Mouse (Mus musculus) erythroblast, embryonic 14.5 days (primary cell): ENCODE measurements around the gene Gm826. TPM values are rescaled to one million over a fixed set of nuclear protein-coding genes. Genes with fewer than 3 reads are reported as not detected.
A peak's percentile ranks its signal among the peaks of the same experiment; 100 is the strongest.

Source experiments
- H3K27me3 ChIP-seq: 2 replicates; pipeline ENCODE4 v1.6.1; 2012; ENCODE audit warnings: inconsistent platforms; ENCODE audit not compliant: control insufficient read depth
- H3K36me3 ChIP-seq: 2 replicates; pipeline ENCODE4 v1.6.1; 2012; ENCODE audit warnings: mild to moderate bottlenecking, inconsistent platforms; ENCODE audit not compliant: control insufficient read depth
- H3K4me1 ChIP-seq: 2 replicates; pipeline ENCODE4 v1.6.1; 2012; ENCODE audit warnings: inconsistent platforms; ENCODE audit not compliant: control insufficient read depth
- H3K4me3 ChIP-seq: replicated peaks from 2 replicates; pipeline ENCODE3; 2012; ENCODE audit warnings: moderate library complexity, mild to moderate bottlenecking, inconsistent platforms
- H3K9me3 ChIP-seq: 2 replicates; pipeline ENCODE4 v1.6.1; 2012; ENCODE audit warnings: low read length, inconsistent platforms, mixed read lengths; ENCODE audit not compliant: control insufficient read depth
- GATA1 ChIP-seq: IDR thresholded peaks from 2 replicates; pipeline ENCODE4 v1.6.1; 2012; ENCODE audit warnings: low read length, inconsistent platforms, mixed read lengths
- TAL1 ChIP-seq: IDR thresholded peaks from 3 replicates; pipeline ENCODE4 v1.6.1; 2012; ENCODE audit warnings: low read length, inconsistent platforms, mixed read lengths
- polyA plus RNA-seq: library from polyadenylated mRNA; stranded (reverse); fragments of >175 nt; gene quantifications from 2 replicates; pipeline ENCODE4 v1.2.3, GENCODE M21; 2012

The Gm826 gene
- not detected in 2 replicates for polyA plus RNA-seq

GRCm38 (mm10) chr2:160334111-160334661 is at the start of gene Gm826:
Gm826 (minus strand) TSS chr2:160334162.
- H3K4me3 ChIP-seq: no peak within 1 kb of the TSS
- no peaks in the 10 kb centered on the region for H3K36me3 ChIP-seq
- no peaks in the 10 kb centered on the region for H3K9me3 ChIP-seq
- H3K4me1 ChIP-seq: no peaks in the 10 kb centered on the region
- TF ChIP-seq TAL1 (no peak), GATA1 (no peak)
- no peaks in the 10 kb centered on the region for H3K27me3 ChIP-seq

GRCm38 (mm10) chr2:160383418-160383817 is 49.5 kb upstream of the Gm826 start:
- Histone ChIP-seq H3K27me3 (no peaks in the 10 kb centered on the region), H3K9me3 (no peaks in the 10 kb centered on the region), H3K4me3 (no peak overlapping the region), H3K36me3 (no peaks in the 10 kb centered on the region), H3K4me1 (no peaks in the 10 kb centered on the region)
- TF ChIP-seq TAL1 (no peak), GATA1 (no peak)

DNA sequence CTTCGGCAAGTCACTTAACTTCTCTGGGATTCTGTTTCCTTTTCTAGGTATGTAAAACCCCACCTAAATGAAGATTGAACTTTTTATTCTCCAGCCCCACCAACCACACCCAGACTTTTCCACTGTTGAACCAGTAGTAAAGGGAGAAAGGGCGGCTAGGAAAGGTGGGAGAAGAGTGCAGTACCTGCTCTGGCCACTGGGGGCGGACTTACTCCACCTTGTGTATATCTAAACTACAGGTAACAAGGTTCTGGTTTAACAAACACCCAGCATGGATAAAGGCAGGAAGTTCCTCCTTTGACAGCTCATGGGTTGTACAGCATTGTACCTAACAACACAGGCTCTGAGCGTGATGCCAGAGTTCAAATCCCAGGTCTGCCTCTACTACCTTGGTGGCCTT is 44.3 kb upstream of the Gm826 start:
- no peak overlapping the region for H3K4me3 ChIP-seq
- H3K4me1 ChIP-seq: no peaks in the 10 kb centered on the region
- H3K9me3 ChIP-seq: no peaks in the 10 kb centered on the region
- no peaks in the 10 kb centered on the region for H3K36me3 ChIP-seq
- no peaks in the 10 kb centered on the region; the same call in 1 of the 2 replicates for H3K27me3 ChIP-seq
- TF ChIP-seq GATA1 (no peak), TAL1 (no peak)

DNA sequence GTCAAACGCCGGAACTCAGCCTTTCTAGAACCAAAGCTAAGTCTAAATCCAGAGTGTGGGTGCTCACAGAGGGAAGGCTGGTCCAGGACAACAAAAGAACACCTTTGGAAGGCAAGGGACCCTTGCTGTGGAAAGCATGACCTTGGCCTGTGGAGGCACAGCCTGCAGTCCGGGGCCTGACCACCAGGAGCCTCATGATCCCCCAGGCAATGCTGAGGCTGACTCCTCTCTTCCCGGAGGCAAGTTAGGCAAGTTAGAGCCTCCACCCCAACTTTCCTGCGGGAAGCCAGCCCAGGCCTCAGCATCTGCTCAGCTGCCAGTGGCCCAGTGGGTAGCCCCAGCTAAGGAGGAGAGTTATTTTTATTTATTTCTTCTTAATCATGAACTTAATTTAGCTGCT is 42.3 kb upstream of the Gm826 start:
- Histone ChIP-seq H3K9me3 (no peaks in the 10 kb centered on the region), H3K36me3 (no peaks in the 10 kb centered on the region), H3K4me3 (no peak overlapping the region), H3K27me3 (peaks cover 12% of the 10 kb centered on the region), H3K4me1 (no peaks in the 10 kb centered on the region)
- TF ChIP-seq TAL1: no peak
- TF ChIP-seq GATA1: no peak

DNA sequence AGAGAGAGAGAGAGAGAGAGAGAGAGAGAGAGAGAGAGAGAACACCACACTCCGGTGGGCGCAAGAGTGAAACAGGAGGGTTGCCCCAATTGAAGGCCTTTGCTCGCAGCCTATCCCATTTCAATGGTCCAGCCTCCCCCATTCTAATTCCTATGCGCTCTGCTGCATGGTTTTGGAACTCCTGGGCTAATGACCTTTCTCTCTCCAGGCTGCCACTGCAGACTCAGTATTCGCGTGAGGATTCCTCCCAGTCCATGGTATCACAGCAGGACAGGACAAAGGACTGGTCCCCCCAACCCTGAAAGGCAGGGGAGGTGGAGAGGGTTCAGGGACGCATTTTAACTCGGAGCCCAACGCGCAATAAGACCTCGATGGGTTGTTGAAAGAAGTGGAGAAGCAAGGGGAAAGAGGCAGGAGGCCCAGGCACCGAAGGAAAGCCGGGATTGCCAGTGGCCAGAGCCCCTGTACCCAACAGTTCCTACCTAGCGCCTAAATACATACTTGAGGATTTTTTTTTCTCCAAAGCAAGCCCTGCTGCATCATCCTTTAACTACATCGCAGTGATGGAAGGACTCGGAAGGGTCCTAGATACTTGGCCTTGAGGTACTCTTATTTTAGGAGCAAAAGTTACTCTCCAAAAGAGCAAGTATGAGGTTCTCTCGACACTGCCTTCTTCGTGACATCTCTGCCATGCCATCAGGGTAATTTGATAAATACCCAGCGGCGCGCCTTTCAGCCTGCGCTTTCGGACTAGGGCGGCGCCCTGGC is 35.9 kb upstream of the Gm826 start:
- TF ChIP-seq GATA1: no peak
- TF ChIP-seq TAL1: no peak
- Histone ChIP-seq H3K4me1 (peaks cover 3% of the 10 kb centered on the region; the same call in 1 of the 2 replicates), H3K4me3 (no peak overlapping the region), H3K36me3 (no peaks in the 10 kb centered on the region), H3K27me3 (peaks cover 76% of the 10 kb centered on the region), H3K9me3 (peaks cover 6% of the 10 kb centered on the region; the same call in 1 of the 2 replicates)

DNA sequence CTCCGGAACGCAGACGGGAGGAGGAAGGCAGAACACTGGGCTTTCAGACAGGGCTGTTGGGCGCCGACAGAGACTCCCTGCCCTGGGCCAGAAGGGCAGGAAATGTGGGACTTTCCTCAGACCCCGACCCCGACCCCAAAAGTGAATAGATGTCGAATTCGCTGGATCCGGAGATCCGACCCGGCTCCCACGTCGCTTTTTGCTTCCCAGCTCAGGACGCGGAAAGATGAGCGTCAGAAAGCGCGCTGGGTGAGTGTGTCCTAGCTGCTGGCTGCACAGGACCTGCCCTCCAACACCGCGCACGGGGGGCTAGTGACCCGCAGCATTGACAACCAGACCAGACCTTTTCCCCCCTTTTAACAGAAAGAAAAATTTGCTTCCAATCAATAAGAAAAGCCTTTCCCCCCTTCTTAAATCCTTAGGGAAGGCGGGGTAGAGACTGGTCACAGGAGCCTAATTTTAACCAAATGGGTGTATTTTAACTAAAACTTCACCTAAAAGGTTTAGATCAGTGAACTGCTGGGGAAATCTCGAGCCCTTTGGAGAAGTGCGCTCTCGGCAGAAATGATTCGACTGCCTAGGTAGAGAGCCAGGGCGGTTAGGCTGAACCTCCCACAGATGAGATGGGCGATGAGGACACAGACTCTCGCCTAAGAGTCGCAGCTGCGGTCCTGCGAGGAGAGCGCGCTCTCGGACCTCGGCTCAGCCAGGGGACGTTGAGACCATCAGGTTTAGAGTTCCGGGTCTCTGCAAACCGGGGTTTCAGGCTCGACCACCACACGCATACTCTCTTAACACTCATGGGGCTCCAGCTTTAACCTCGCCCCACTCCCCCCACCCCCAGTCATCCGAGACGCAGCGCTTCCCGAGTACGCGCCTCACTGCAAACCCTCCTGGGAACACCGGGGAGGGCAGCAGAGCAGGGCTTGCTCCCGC is 34.7 kb upstream of the Gm826 start:
- TF ChIP-seq TAL1 (no peak), GATA1 (no peak)
- Histone ChIP-seq H3K9me3 (peaks cover 6% of the 10 kb centered on the region; the same call in 1 of the 2 replicates), H3K36me3 (no peaks in the 10 kb centered on the region), H3K4me3 (no peak overlapping the region), H3K4me1 (peaks cover 3% of the 10 kb centered on the region; the same call in 1 of the 2 replicates), H3K27me3 (peaks cover 88% of the 10 kb centered on the region)

DNA sequence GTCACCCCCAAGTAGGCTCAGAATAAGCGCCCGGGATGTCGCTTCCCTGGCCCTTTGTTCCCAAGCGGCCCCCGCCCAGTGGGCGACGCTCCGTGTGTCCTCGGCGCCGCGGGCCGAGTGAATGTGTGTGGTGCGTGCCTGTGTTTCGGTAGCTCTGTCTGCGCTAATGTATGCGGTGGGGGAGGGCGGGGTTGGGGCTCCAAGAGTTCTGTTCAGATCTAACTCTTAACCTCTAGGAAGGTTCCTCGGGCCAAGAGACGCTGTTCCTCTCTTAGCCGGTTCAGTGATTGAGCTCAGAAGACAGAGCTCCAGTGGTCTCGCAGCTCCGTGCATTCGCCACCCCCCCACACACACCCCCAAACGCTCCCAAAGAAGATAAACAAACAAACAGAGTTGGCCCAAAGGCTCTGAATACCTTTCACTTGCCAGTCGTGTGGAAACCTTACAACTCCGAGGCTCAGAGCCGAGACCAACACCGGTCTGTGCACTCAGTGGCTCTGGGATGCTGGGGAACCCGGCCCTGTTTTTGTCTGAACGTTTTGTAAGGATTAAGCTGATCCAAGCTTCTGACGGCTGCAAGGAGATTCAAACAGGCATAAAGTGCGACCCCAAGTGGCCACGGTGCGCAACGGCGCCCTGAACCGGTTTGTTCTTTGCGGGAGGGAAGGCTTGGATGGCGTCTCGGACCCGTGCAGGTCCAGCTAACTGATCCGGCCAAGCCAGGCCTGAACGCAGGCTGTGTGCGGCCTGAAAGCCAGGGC is 33.7 kb upstream of the Gm826 start:
- peak overlapping the region; percentile 25 for H3K4me3 ChIP-seq

GRCm38 (mm10) chr2:160366980-160367338 is 33.0 kb upstream of the Gm826 start, which contains the start of gene Mafb:
Mafb (minus strand) TSS chr2:160367065.
- no peak for TF ChIP-seq TAL1
- TF ChIP-seq GATA1: no peak
- no peaks in the 10 kb centered on the region for H3K36me3 ChIP-seq
- H3K4me1 ChIP-seq: peaks cover 3% of the 10 kb centered on the region; the same call in 1 of the 2 replicates
- peak within 1 kb of the TSS; percentile 44 for H3K4me3 ChIP-seq
- H3K27me3 ChIP-seq: peaks cover 100% of the 10 kb centered on the region
- peaks cover 6% of the 10 kb centered on the region; the same call in 1 of the 2 replicates for H3K9me3 ChIP-seq

More for the DNA sequence above, 33.7 kb upstream of the Gm826 start:
- Histone ChIP-seq H3K9me3 (peaks cover 6% of the 10 kb centered on the region; the same call in 1 of the 2 replicates), H3K27me3 (peaks cover 98% of the 10 kb centered on the region), H3K36me3 (no peaks in the 10 kb centered on the region), H3K4me1 (peaks cover 3% of the 10 kb centered on the region; the same call in 1 of the 2 replicates)
- no peak for TF ChIP-seq TAL1
- no peak for TF ChIP-seq GATA1
